Mouse (Mus musculus) E14TG2a.4 (cell line): ENCODE results near the gene Agpat3.

Source experiments
- H3K27me3 ChIP-seq: 2 replicates; pipeline ENCODE4 v1.6.1; 2014; ENCODE audit warnings: low read length, control low read depth; ENCODE audit not compliant: insufficient read depth
- H3K36me3 ChIP-seq: 2 replicates; pipeline ENCODE4 v1.6.1; 2014; ENCODE audit warnings: low read length, control low read depth; ENCODE audit not compliant: insufficient read depth
- H3K4me1 ChIP-seq: replicated peaks from 2 replicates; pipeline ENCODE4 v1.6.1; 2014; ENCODE audit warnings: low read depth, low read length, control low read depth
- H3K4me3 ChIP-seq: replicated peaks from 2 replicates; pipeline ENCODE4 v1.5.1; 2014; ENCODE audit warnings: mild to moderate bottlenecking, low read length
- H3K9me3 ChIP-seq: 2 replicates; pipeline ENCODE4 v1.6.1; 2014; ENCODE audit warnings: low read length, control low read depth
- CTCF ChIP-seq: conservative IDR thresholded peaks from 2 replicates; pipeline ENCODE4 v1.5.1; 2014; ENCODE audit warnings: low read length
- NANOG ChIP-seq: IDR thresholded peaks from 2 replicates; pipeline ENCODE4 v1.6.1; 2014; ENCODE audit warnings: borderline replicate concordance, low read length, mixed read lengths
- POU5F1 ChIP-seq: IDR thresholded peaks from 2 replicates; pipeline ENCODE4 v1.6.1; 2014; ENCODE audit warnings: low read length, borderline replicate concordance

The Agpat3 gene

DNA sequence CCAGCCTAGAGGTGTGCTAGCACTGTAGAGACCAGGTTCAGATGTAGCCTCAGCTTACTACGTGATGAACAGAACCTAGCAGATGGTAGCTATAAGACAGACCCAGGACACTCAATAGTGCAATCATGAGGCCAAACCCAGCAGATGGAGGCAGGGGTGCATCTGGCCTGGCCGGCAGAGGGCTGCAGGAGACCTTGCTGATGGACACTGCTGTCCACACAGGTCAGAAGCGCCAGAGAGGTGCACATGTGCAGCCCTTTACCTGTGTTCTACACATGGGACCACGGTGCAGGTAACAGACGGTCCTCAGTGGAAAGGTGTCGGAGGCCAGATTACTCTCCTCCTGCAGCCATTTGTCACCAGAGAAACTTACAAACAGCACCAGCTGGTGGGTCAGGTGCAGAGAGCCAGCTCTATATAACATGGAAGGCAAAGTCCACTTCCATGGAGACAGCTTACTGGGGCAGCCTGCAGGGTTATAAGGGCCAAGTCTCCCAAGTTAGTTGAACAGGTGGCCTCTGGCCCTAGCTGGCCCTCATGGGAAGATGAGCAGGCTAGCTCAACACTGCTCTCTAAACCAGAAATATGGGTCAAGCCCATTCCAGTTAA is 27.6 kb downstream of the Agpat3 start:
- Histone ChIP-seq H3K4me1 (peaks cover 21% of the 10 kb centered on the region), H3K27me3 (no peaks in the 10 kb centered on the region), H3K4me3 (no peak overlapping the region), H3K9me3 (no peaks in the 10 kb centered on the region), H3K36me3 (peaks cover 26% of the 10 kb centered on the region)
- no peak for TF ChIP-seq CTCF
- TF ChIP-seq POU5F1: no peak
- TF ChIP-seq NANOG: no peak

DNA sequence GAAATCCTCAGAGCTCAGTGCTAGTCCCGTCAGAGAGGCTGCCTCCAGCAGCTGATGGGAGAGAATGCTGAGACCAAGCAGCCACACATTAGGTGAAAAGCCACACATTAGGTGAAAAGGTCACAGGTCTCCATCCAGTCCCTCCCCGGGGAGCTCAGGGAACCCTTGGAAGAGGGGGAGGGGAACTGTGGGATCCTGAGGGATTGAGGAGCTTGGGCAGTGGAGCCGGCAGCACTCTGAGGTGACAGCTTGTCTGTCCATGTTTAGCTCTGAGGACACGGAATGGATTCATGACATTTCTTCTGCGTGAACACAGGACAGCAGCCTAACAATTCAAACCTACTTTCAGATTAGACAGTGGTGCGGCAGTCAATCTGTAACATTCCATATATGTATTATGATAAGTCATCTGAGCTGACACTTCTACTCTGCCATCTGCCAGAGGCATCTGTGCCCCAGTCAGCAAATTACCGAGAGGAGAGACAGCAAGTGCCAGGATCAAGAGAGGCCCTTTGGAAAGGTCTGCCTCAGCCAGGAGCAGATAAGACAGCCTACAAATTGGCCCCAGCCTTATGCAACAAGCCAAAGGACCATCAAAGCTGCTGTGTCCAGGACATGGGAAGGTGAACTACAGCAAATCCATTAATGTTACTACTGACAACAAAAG is 28.9 kb downstream of the Agpat3 start:
- TF ChIP-seq POU5F1 (no peak), NANOG (no peak), CTCF (no peak)
- Histone ChIP-seq H3K4me3 (no peak overlapping the region), H3K4me1 (peaks cover 21% of the 10 kb centered on the region), H3K36me3 (peaks cover 23% of the 10 kb centered on the region), H3K9me3 (no peaks in the 10 kb centered on the region), H3K27me3 (no peaks in the 10 kb centered on the region)

DNA sequence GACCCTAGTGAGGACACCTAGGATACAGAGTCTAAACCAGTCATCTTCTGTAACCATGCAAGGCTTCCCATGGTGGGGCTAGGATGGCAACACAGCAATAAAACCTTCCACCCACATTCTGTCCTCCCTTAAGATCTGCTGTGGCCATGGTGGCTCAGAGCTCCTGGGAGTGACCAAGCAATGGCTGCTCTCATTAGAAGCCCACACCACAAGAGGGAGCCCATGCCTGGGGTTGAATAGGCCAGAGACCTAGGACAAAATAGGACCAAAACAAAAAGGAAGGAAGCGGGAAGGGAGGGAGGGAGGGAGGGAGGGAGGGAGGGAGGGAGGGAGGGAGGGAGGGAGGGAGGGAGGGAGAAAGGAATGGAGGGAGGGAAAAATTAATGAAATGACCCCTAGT is 29.5 kb downstream of the Agpat3 start:
- no peak overlapping the region for H3K4me3 ChIP-seq
- peaks cover 21% of the 10 kb centered on the region for H3K4me1 ChIP-seq
- no peaks in the 10 kb centered on the region for H3K27me3 ChIP-seq
- H3K36me3 ChIP-seq: peaks cover 21% of the 10 kb centered on the region
- TF ChIP-seq CTCF: no peak
- no peak for TF ChIP-seq NANOG
- TF ChIP-seq POU5F1: no peak
- H3K9me3 ChIP-seq: no peaks in the 10 kb centered on the region

DNA sequence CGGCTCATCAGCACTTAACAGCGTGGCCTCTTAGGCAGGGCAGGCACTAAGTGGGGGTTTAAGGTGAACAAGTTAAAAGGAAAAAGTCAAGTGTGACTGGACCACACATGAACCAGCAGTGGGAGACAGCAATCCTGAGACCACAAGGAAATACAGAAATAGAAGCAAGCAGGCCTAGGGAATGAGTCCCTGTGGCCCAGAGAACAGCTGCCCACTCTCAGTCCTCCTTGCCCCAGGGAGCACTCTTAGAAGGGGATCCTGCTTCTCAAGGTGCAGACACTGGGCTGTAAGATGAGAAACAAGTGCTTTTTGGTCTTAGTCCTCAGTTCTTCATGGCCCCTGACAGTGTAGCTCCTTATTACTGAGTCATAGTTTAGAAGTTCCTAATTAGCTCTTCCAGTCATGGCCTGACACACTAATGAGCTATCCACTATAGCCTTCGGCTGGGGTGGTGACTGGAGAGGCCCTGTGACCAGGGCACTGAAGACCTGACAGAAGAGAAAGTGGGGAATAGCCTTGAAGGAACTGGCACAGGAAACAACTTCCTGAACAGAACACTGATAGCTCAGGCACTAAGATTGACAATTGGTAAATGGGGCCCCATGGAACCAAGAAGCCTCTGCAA is 31.0 kb downstream of the Agpat3 start:
- no peaks in the 10 kb centered on the region for H3K27me3 ChIP-seq
- TF ChIP-seq CTCF: no peak
- TF ChIP-seq POU5F1: no peak
- no peak for TF ChIP-seq NANOG
- peaks cover 15% of the 10 kb centered on the region for H3K4me1 ChIP-seq
- peaks cover 17% of the 10 kb centered on the region for H3K36me3 ChIP-seq
- H3K9me3 ChIP-seq: no peaks in the 10 kb centered on the region
- no peak overlapping the region for H3K4me3 ChIP-seq

DNA sequence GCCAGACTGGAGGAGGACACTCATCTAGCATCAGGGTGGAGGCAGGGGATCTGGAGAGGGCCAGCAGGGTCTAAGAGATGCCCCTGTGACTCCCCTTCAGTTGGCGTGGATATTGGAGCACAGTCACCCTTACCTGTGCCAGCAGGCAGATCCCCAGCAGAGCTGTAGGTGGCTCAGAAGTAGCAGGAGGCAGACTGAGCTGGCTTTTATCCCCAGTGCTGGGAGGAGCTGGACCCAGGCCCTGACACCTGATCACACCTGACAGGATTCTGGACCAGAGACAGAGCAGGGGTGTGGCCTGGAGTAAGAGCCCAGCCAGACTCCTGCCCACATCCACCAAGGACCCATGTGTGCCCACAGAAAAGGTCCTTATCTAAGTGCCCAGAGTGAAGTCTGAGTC is 31.8 kb downstream of the Agpat3 start:
- Histone ChIP-seq H3K4me1 (peaks cover 9% of the 10 kb centered on the region), H3K4me3 (no peak overlapping the region), H3K9me3 (no peaks in the 10 kb centered on the region), H3K27me3 (no peaks in the 10 kb centered on the region), H3K36me3 (peaks cover 17% of the 10 kb centered on the region)
- TF ChIP-seq POU5F1 (no peak), NANOG (no peak), CTCF (no peak)

DNA sequence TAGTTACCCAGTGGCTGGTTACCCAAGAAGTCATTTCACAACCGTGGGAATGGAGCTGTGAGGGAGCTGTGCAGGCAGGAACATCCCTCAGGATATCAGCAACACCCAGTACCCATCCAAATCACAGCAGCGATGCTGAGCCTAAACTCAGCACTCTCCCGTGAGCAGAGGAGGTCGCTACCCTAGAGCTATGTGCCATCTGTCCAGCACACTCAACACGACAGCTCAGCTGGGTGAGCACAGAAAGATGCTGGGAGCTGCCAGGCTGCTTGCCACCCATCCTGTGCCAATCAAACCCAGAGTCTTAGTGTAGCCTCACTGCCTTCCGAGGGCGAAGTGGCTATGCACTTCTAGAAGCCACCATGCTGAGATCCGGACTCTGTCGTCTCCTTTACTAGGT is 32.3 kb downstream of the Agpat3 start:
- Histone ChIP-seq H3K4me1 (peaks cover 9% of the 10 kb centered on the region), H3K27me3 (no peaks in the 10 kb centered on the region), H3K4me3 (no peak overlapping the region), H3K9me3 (no peaks in the 10 kb centered on the region), H3K36me3 (peaks cover 17% of the 10 kb centered on the region)
- TF ChIP-seq CTCF: no peak
- no peak for TF ChIP-seq NANOG
- no peak for TF ChIP-seq POU5F1

DNA sequence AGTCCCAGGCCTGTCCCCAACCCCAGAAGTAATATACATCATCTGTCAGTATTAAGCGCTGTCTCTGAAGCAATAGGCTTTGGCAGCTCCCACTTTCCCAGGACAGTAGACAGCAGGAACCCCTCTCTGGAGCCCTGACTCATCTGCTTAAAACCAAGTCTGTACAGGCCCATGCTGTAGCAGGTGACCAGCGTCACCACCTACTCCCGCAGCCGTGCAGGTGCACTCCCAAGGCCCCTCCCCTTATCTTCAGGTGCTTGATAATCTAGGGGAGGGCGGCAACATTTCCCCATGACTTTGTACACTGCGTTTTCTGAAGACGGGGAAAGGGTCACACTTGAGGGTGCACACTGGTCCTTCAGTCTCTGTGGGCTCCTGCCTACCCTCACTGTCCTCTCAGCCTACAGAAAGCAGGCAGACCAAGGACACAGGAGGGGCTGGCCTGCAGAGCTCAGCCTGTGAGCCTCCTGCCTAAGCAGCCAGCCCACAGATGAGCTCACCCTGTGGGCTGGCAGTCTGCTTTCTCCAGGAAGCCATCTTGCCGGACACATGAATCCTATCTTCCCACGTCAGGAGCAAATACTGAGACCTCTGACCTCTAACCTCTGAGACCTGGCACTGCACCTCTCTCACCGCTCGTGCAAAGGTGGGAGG is 34.9 kb downstream of the Agpat3 start:
- TF ChIP-seq POU5F1 (no peak), NANOG (no peak), CTCF (no peak)
- peaks cover 11% of the 10 kb centered on the region for H3K4me1 ChIP-seq
- H3K27me3 ChIP-seq: no peaks in the 10 kb centered on the region
- peaks cover 5% of the 10 kb centered on the region; the same call in 1 of the 2 replicates for H3K36me3 ChIP-seq
- H3K9me3 ChIP-seq: no peaks in the 10 kb centered on the region
- no peak overlapping the region for H3K4me3 ChIP-seq

DNA sequence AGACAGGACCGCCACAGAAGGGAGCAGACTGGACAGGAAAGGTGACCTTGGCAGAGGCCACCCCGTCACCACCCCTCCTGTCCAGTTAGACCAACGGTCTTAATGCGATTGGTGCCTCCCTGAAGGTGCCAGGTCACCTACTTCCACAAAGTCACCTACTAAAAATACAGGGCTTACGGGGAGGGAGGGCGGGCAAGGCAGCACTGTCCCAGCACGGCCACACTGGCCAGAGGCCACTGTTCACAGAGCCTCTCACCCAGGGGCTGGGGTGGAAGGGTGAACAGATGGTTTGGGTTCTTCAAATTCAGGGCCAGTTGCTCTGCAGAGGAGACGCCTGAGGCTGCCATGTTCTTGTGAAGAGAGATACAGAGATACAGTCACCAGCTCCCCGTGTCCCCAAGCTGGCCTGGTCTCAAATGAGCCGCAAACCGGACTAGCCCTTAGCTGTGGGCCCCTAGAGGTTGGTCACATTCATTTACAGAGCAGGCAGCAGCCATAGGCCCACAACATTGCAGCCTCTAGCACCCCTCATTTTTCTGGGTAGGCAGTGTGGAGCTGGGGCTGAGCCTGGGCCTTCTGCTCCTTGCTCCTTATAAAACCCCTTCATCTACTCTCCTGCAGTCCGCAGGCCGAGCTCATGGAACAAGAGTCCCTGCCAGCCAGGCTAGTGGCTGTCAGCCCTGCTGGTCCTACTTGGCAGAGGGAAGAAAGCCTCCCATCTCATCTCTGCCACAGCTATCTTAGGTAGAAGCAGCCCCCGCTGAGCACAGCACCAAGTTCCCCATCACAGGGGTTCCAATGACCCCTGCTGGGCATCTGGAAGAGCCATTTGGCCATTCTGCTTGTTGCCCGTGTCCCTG is 35.8 kb downstream of the Agpat3 start:
- no peak overlapping the region for H3K4me3 ChIP-seq
- H3K36me3 ChIP-seq: peaks cover 5% of the 10 kb centered on the region; the same call in 1 of the 2 replicates
- no peaks in the 10 kb centered on the region for H3K9me3 ChIP-seq
- H3K27me3 ChIP-seq: no peaks in the 10 kb centered on the region
- H3K4me1 ChIP-seq: peaks cover 20% of the 10 kb centered on the region
- TF ChIP-seq CTCF (no peak), NANOG (no peak), POU5F1 (no peak)
